Mouse (Mus musculus): Measurements from ENCODE around the gene Tdrd7. TPM values are rescaled to one million over a fixed set of nuclear protein-coding genes. Genes with fewer than 3 reads are reported as not detected.

Gene Tdrd7
- polyA plus RNA-seq, 1 experiment from 2014 or later, result 19.2 TPM

DNA sequence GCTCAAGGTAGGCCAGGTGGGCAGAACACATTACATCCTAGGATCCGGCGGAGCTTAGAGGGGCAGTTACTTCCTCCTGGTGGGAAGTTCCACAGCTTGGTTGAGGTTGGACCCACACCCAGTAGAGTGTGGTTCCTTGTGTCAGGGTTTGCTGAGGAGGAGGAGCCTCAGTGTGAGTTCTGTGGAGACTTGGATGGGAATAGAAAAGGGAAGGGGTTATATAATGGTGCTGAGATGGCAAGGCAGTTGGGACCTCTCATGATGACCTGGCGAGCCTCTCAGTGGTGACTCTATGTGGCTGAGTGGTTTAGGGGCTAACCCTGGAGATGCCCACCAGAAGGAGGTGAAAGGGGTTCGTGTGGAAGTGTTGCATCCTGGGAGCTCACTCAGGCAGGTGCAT, 98.7 kb downstream of the Tdrd7 start:
- Histone ChIP-seq H3K27ac (ENCODE audit: low read depth, low read length) (no peak overlapping the region), H3K4me1 (ENCODE audit: control insufficient read depth, insufficient read depth, low read length) (peaks cover 47% of the 10 kb centered on the region), H3K4me3 (ENCODE audit: low read depth, low read length) (no peak overlapping the region), H3K36me3 (ENCODE audit: control insufficient read depth, insufficient read depth, low read length) (0 out of 2 replicates have a peak, but pooled peaks cover 2% of the 10 kb centered on the region), H3K4me2 (no peak overlapping the region), H3K9me3 (replicated peaks; ENCODE audit: control insufficient read depth, low read length) (no peaks in the 10 kb centered on the region), H3K9ac (ENCODE audit: low read depth, low read length) (no peak overlapping the region), H3K27me3 (ENCODE audit: control insufficient read depth, insufficient read depth, low read length) (no peaks in the 10 kb centered on the region)
- ATAC-seq (replicated peaks; ENCODE audit: insufficient number of reproducible peaks, low FRiP score, low TSS enrichment), result no peak
- WGBS (ENCODE audit: insufficient replicate concordance), result 76% methylated on average over 4 of the region's 4 CpGs

GRCm38 (mm10) chr4:46064263-46064662, 99.1 kb downstream of the Tdrd7 start:
- Histone ChIP-seq H3K27me3 (ENCODE audit: control insufficient read depth, insufficient read depth, low read length) (no peaks in the 10 kb centered on the region), H3K4me1 (ENCODE audit: control insufficient read depth, insufficient read depth, low read length) (peaks cover 47% of the 10 kb centered on the region)

DNA sequence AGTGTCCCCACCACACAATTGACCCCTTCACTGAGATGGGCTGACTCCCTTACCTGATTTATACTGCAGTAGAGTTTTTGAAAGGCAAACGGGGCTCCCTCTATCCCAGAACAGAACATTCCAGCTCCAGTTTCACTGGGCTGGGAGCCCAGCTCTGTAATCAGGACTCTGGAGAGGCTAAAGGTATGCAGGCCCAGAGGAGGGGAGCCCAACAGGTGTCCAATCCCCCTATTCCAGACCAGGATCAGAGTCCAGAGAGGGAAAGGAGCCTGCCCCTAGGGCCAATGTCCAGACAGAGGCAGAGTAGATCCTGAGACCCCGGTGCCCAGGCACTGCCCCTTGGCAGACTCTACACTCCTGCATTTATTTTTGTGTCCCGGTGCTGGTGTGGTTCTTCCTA, 99.8 kb downstream of the Tdrd7 start:
- no peak for ATAC-seq (replicated peaks; ENCODE audit: insufficient number of reproducible peaks, low FRiP score, low TSS enrichment)
- Histone ChIP-seq H3K27ac (ENCODE audit: low read depth, low read length) (no peak overlapping the region; the same call in 1 of the 2 replicates), H3K36me3 (ENCODE audit: control insufficient read depth, insufficient read depth, low read length) (0 out of 2 replicates have a peak, but pooled peaks cover 2% of the 10 kb centered on the region), H3K4me3 (ENCODE audit: low read depth, low read length) (no peak overlapping the region), H3K9me3 (replicated peaks; ENCODE audit: control insufficient read depth, low read length) (no peaks in the 10 kb centered on the region), H3K9ac (ENCODE audit: low read depth, low read length) (no peak overlapping the region), H3K4me1 (ENCODE audit: control insufficient read depth, insufficient read depth, low read length) (peaks cover 47% of the 10 kb centered on the region), H3K27me3 (ENCODE audit: control insufficient read depth, insufficient read depth, low read length) (no peaks in the 10 kb centered on the region), H3K4me2 (no peak overlapping the region)
- 73% methylated on average over 3 of the region's 3 CpGs for WGBS (ENCODE audit: insufficient replicate concordance)

More at GRCm38 (mm10) chr4:46064263-46064662, 99.1 kb downstream of the Tdrd7 start:
- ATAC-seq (replicated peaks; ENCODE audit: insufficient number of reproducible peaks, low FRiP score, low TSS enrichment), result no peak
- no peak overlapping the region for H3K4me2 ChIP-seq
- 0 out of 2 replicates have a peak, but pooled peaks cover 2% of the 10 kb centered on the region for H3K36me3 ChIP-seq (ENCODE audit: control insufficient read depth, insufficient read depth, low read length)
- H3K9me3 ChIP-seq (replicated peaks; ENCODE audit: control insufficient read depth, low read length), result no peaks in the 10 kb centered on the region
- WGBS (ENCODE audit: insufficient replicate concordance), result 29% methylated on average over 8 of the region's 8 CpGs
- no peak overlapping the region for H3K4me3 ChIP-seq (ENCODE audit: low read depth, low read length)
- H3K27ac ChIP-seq (ENCODE audit: low read depth, low read length), result peak overlapping the region; percentile 47; the same call in 1 of the 2 replicates
- H3K9ac ChIP-seq (ENCODE audit: low read depth, low read length), result peak overlapping the region; percentile 43; the same call in 1 of the 2 replicates

DNA sequence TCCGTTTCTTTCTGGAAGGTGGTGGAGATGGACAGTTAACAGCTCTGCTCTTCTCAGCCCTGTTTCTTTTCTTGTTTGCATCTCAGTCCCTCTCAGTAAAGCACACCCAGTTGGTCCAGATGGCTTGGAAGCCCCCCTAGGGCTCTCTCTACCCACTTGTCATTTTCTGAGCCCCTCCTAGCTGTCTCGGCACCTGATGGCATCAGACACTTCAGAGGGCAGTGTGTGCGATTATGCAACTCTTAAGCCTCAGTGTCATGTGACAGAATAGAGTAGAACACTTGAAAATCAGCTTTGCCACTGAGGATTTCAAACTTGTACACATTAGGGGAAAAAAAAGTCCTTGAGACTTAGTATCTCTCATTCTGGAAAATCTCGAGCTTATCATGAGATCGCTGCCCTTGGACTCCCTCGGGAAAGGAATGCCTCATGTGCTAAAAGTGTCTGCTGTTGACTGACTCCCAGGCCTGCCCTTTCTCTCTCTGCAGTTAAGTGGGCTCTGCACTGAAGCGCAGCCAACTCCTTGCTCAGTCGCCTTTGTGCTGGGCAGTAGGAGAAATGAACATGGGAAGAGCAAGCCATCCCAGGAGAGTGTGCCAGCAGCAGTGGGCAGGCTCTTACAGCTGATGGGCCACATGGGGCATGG, 100.7 kb downstream of the Tdrd7 start:
- H3K27me3 ChIP-seq (ENCODE audit: control insufficient read depth, insufficient read depth, low read length), result no peaks in the 10 kb centered on the region
- H3K4me3 ChIP-seq (ENCODE audit: low read depth, low read length), result no peak overlapping the region
- H3K36me3 ChIP-seq (ENCODE audit: control insufficient read depth, insufficient read depth, low read length), result 0 out of 2 replicates have a peak, but pooled peaks cover 2% of the 10 kb centered on the region
- 43% methylated on average over 8 of the region's 8 CpGs for WGBS (ENCODE audit: insufficient replicate concordance)
- H3K9ac ChIP-seq (ENCODE audit: low read depth, low read length), result no peak overlapping the region
- H3K27ac ChIP-seq (ENCODE audit: low read depth, low read length), result peak overlapping the region; percentile 42
- peaks cover 42% of the 10 kb centered on the region for H3K4me1 ChIP-seq (ENCODE audit: control insufficient read depth, insufficient read depth, low read length)
- no peak for ATAC-seq (replicated peaks; ENCODE audit: insufficient number of reproducible peaks, low FRiP score, low TSS enrichment)
- no peaks in the 10 kb centered on the region for H3K9me3 ChIP-seq (replicated peaks; ENCODE audit: control insufficient read depth, low read length)
- H3K4me2 ChIP-seq, result no peak overlapping the region

- Histone ChIP-seq H3K4me2 (no peak overlapping the region), H3K4me3 (ENCODE audit: low read depth, low read length) (no peak overlapping the region), H3K36me3 (ENCODE audit: control insufficient read depth, insufficient read depth, low read length) (0 out of 2 replicates have a peak, but pooled peaks cover 2% of the 10 kb centered on the region), H3K27ac (ENCODE audit: low read depth, low read length) (no peak overlapping the region), H3K27me3 (ENCODE audit: control insufficient read depth, insufficient read depth, low read length) (no peaks in the 10 kb centered on the region), H3K4me1 (ENCODE audit: control insufficient read depth, insufficient read depth, low read length) (peaks cover 53% of the 10 kb centered on the region), H3K9ac (ENCODE audit: low read depth, low read length) (no peak overlapping the region), H3K9me3 (replicated peaks; ENCODE audit: control insufficient read depth, low read length) (no peaks in the 10 kb centered on the region)
- no peak for ATAC-seq (replicated peaks; ENCODE audit: insufficient number of reproducible peaks, low FRiP score, low TSS enrichment)
- WGBS (ENCODE audit: insufficient replicate concordance), result 73% methylated on average over 3 of the region's 3 CpGs
Measured at GRCm38 (mm10) chr4:46068060-46068459, 102.9 kb downstream of the Tdrd7 start.

GRCm38 (mm10) chr4:46068573-46068972, 103.4 kb downstream of the Tdrd7 start:
- 67% methylated on average over 1 of the region's 1 CpGs for WGBS (ENCODE audit: insufficient replicate concordance)
- ATAC-seq (replicated peaks; ENCODE audit: insufficient number of reproducible peaks, low FRiP score, low TSS enrichment), result no peak
- Histone ChIP-seq H3K27me3 (ENCODE audit: control insufficient read depth, insufficient read depth, low read length) (no peaks in the 10 kb centered on the region), H3K4me3 (ENCODE audit: low read depth, low read length) (no peak overlapping the region), H3K4me1 (ENCODE audit: control insufficient read depth, insufficient read depth, low read length) (peaks cover 53% of the 10 kb centered on the region), H3K9ac (ENCODE audit: low read depth, low read length) (no peak overlapping the region), H3K27ac (ENCODE audit: low read depth, low read length) (no peak overlapping the region), H3K9me3 (replicated peaks; ENCODE audit: control insufficient read depth, low read length) (no peaks in the 10 kb centered on the region), H3K4me2 (no peak overlapping the region), H3K36me3 (ENCODE audit: control insufficient read depth, insufficient read depth, low read length) (0 out of 2 replicates have a peak, but pooled peaks cover under 1% of the 10 kb centered on the region)

GRCm38 (mm10) chr4:46069851-46070482, 104.8 kb downstream of the Tdrd7 start:
- no peak overlapping the region for H3K27ac ChIP-seq (ENCODE audit: low read depth, low read length)
- no peaks in the 10 kb centered on the region for H3K9me3 ChIP-seq (replicated peaks; ENCODE audit: control insufficient read depth, low read length)
- no peak overlapping the region for H3K9ac ChIP-seq (ENCODE audit: low read depth, low read length)
- no peak overlapping the region for H3K4me2 ChIP-seq
- no peaks in the 10 kb centered on the region for H3K36me3 ChIP-seq (ENCODE audit: control insufficient read depth, insufficient read depth, low read length)
- no peak for ATAC-seq (replicated peaks; ENCODE audit: insufficient number of reproducible peaks, low FRiP score, low TSS enrichment)
- no peaks in the 10 kb centered on the region for H3K27me3 ChIP-seq (ENCODE audit: control insufficient read depth, insufficient read depth, low read length)
- peaks cover 43% of the 10 kb centered on the region for H3K4me1 ChIP-seq (ENCODE audit: control insufficient read depth, insufficient read depth, low read length)
- no peak overlapping the region for H3K4me3 ChIP-seq (ENCODE audit: low read depth, low read length)
- 83% methylated on average over 6 of the region's 6 CpGs for WGBS (ENCODE audit: insufficient replicate concordance)

DNA sequence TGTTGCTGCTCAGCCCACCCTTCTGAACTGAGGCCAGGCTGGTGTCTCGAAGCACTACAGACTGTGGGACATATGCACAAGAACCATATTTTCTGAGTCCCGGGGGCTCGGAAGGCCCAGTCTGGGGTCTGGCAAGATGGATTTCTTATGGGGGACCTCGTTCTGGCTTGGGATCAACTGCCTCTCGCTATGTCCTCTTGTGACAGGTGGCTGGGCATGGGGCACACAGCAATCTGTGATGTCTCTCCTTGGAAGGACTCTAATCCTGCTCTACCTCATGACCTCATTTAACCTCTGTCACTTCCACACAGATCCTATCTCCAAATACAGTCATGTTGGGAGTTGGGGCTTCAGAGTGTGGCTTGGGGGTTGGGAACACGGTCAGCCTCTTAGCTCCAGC, 107.5 kb downstream of the Tdrd7 start:
- Histone ChIP-seq H3K36me3 (ENCODE audit: control insufficient read depth, insufficient read depth, low read length) (no peaks in the 10 kb centered on the region), H3K4me3 (ENCODE audit: low read depth, low read length) (no peak overlapping the region), H3K27ac (ENCODE audit: low read depth, low read length) (peak overlapping the region; percentile 57; the same call in 1 of the 2 replicates), H3K27me3 (ENCODE audit: control insufficient read depth, insufficient read depth, low read length) (no peaks in the 10 kb centered on the region), H3K9ac (ENCODE audit: low read depth, low read length) (no peak overlapping the region), H3K4me2 (no peak overlapping the region), H3K4me1 (ENCODE audit: control insufficient read depth, insufficient read depth, low read length) (peaks cover 32% of the 10 kb centered on the region), H3K9me3 (replicated peaks; ENCODE audit: control insufficient read depth, low read length) (no peaks in the 10 kb centered on the region)
- WGBS (ENCODE audit: insufficient replicate concordance), result 67% methylated on average over 6 of the region's 6 CpGs
- ATAC-seq (replicated peaks; ENCODE audit: insufficient number of reproducible peaks, low FRiP score, low TSS enrichment), result no peak

Data from heart, embryonic 11.5 days (tissue).